Mouse (Mus musculus) lung, adult 2 months (tissue): ENCODE measurements around the gene Purb. TPM values are rescaled to one million over a fixed set of nuclear protein-coding genes. Genes with fewer than 3 reads are reported as not detected.

Experiments
- DNase-seq: peaks from one replicate; pipeline ENCODE4 v3.0.0; 2022
- H3K4me1 ChIP-seq: fragments of 200-500 bp; 2 replicates; pipeline ENCODE4 v1.6.1; 2011; ENCODE audit warnings: low read length; ENCODE audit not compliant: control insufficient read depth, insufficient read depth
- H3K4me3 ChIP-seq: fragments of 200-500 bp; replicated peaks from 2 replicates; pipeline ENCODE3; 2011; ENCODE audit warnings: low read depth, mild to moderate bottlenecking, control low read depth, low read length; ENCODE audit errors: extremely low read depth
- CTCF ChIP-seq: fragments of 200-500 bp; IDR thresholded peaks from 2 replicates; pipeline ENCODE4 v1.5.1; 2011; ENCODE audit warnings: mild to moderate bottlenecking, low read length, control low read depth; ENCODE audit not compliant: insufficient read depth
- POLR2A ChIP-seq: fragments of 200-500 bp; IDR thresholded peaks from 2 replicates; pipeline ENCODE4 v1.6.1; 2011; ENCODE audit warnings: low read depth, mild to moderate bottlenecking, control low read depth, low read length, borderline replicate concordance; ENCODE audit errors: extremely low read depth
- WGBS: fragments of 180-500 bp; shearing (Covaris S2); methylation state at CpG from one replicate; pipeline ENCODE4 v1.1.7; 2018; 5-methylcytosine and 5-hydroxymethylcytosine counted together
- polyA plus RNA-seq: library from polyadenylated mRNA; depleted of rRNA; stranded (reverse); fragments of >200 nt; gene quantifications from 2 replicates; pipeline ENCODE4 v1.2.3, GENCODE M21; 2012

Gene Purb
- polyA plus RNA-seq, 1 experiment: 11.0 TPM

DNA sequence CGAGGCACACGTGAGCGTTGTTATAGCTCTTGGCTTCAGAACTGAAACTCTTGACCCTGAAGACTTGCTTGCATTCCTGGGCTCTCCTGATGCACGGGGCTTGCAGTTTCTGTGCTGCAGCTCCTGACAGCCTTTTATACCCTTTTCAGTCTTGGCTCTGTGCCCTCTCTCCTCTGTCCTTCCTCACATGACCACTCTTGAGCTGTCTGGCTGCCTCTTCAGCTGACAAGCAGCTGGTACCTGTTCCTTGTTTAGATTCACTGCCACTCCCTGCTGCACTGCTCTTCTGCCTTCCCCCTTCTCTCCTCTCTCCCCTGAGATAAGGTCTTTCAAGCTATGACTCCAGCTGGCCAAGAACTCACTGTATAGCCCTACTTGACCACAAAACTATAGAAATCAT lies 28.2 kb downstream of the Purb start:
- H3K4me3 ChIP-seq: no peak overlapping the region
- H3K4me1 ChIP-seq: peaks cover 6% of the 10 kb centered on the region; the same call in 1 of the 2 replicates
- TF ChIP-seq POLR2A: no peak
- no peak for TF ChIP-seq CTCF
- DNase-seq: no peak
- 76% methylated on average over 4 of the region's 4 CpGs for WGBS

DNA sequence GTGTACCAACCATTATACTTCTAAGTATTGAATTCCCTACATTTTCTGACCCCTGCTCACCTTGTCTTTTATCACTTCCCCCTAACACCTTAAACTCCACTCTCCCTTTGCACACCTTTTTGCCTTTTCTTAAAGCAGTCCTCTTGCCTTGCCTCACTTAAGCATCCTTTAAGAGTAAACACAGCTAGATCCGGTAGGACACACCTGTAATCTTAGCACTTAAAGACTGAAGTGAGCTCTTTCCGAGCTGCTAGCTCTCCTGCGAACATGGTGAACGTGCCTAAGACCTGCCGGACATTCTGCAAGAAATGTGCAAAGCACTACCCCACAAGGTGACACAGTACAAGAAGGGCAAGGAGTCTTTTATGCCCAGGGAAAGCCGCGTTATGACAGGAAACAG lies 29.8 kb downstream of the Purb start:
- 67% methylated on average over 7 of the region's 7 CpGs for WGBS
- no peak for DNase-seq
- Histone ChIP-seq H3K4me1 (peaks cover 6% of the 10 kb centered on the region; the same call in 1 of the 2 replicates), H3K4me3 (no peak overlapping the region)
- TF ChIP-seq POLR2A: no peak
- no peak for TF ChIP-seq CTCF

DNA sequence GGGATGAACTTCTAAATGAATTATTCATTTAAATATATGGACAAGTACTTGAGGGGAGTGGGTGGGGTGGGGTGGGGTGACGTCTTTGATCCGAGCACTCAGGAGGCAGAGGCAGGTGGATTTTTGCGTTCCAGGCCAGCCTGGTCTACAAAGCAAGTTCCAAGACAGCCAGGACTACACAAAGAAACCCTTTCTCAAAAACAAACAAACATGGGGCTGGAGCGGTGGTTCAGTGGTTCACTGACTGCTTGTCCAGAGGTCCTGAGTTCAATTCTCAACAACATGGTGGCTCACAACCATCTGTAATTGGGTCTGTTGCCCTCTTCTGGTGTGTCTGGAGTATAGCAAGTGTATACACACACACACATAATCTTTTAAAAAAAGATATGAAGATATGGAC lies 30.3 kb downstream of the Purb start:
- Histone ChIP-seq H3K4me3 (no peak overlapping the region), H3K4me1 (peaks cover 6% of the 10 kb centered on the region; the same call in 1 of the 2 replicates)
- DNase-seq: no peak
- TF ChIP-seq POLR2A (no peak), CTCF (no peak)
- WGBS: 72% methylated on average over 4 of the region's 4 CpGs

DNA sequence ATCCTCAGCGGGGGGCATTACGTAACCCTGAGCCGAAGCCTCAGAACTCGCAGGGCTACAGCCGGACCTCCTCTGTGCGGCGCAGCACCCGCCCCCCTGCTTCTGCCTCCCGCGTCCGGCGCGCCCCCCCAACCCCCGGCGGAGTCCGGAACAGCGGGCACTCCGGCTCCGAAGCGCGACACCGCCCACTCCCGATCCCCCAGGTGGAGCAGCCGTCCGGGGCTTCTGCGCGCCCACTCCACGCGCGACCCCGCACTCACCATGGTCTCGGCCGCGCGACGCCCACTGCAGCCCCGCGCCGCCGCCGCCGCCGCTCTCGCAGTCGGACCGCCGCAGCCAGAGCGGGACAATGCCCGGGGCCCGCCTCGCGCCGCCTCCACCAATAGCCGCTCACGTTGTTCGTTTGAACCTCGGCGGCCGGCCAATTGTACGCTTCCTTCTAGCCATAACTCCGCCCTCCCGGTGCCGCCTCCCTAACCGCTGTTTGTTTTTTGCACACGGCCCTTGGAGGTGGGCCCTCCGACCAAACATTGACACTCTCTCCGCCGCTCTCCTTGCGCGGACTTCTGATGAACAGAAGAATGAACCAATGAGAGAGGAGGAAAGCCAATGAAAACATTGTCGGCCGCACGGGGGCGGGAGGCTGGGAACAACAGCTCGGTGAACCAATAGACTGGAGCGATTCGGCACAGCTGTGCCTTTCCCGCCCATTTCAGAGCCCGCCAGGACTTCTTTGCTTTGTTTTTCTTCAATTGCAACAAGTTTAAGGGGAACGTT lies 31.5 kb downstream of the Purb start, which contains the start of gene H2afv:
Gene H2afv, minus strand, starts transcription at position 367 of the 777 bp plus-strand sequence.
- TF ChIP-seq CTCF (no peak), POLR2A (peak; percentile 44; the same call in 1 of the 2 replicates)
- Histone ChIP-seq H3K4me3 (peak within 1 kb of the TSS; percentile 96), H3K4me1 (peaks cover 6% of the 10 kb centered on the region; the same call in 1 of the 2 replicates)
- DNase-seq: peak; percentile 99
- under 1% methylated on average over 79 of the region's 80 CpGs for WGBS

DNA sequence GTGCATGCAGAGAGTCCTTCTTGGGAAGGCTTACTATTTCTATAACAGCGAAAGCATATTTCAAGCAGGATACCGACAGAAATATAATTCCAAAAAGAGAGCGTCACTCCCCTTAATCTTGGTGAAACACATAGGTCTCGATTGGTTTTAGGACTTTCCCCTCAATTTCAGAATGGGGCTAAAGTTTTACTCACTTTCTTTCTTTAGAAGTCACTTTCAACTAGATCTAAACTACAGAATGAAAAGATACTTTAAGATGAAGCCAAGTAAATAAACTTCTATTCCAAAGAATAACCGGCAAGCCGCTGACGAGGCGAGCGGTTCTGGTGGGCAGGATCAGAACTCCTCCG lies 32.0 kb downstream of the Purb start:
- Histone ChIP-seq H3K4me3 (peak overlapping the region; percentile 96), H3K4me1 (peaks cover 6% of the 10 kb centered on the region; the same call in 1 of the 2 replicates)
- under 1% methylated on average over 10 of the region's 10 CpGs for WGBS
- no peak for DNase-seq
- TF ChIP-seq CTCF (no peak), POLR2A (no peak)

DNA sequence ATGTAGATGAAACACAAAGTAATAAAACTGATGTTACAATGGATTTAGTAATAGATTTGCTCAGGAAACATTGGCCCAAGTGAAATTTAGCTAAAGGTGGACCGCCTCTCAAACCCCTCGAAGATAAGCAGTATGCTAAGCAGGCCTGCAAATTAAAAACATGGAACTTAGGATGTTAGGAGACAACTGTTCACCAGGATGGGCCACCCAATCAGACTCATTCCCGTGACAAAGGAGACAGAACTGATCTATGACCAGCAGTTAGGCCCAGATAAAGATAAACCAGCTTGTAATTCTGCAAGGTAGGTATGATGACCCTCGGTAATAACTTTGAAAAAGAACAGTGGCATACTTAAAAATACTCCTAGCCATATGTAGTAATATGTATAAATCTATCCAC lies 32.6 kb downstream of the Purb start:
- no peak for DNase-seq
- no peak for TF ChIP-seq POLR2A
- H3K4me3 ChIP-seq: no peak overlapping the region
- peaks cover 6% of the 10 kb centered on the region; the same call in 1 of the 2 replicates for H3K4me1 ChIP-seq
- 38% methylated on average over 4 of the region's 4 CpGs for WGBS

DNA sequence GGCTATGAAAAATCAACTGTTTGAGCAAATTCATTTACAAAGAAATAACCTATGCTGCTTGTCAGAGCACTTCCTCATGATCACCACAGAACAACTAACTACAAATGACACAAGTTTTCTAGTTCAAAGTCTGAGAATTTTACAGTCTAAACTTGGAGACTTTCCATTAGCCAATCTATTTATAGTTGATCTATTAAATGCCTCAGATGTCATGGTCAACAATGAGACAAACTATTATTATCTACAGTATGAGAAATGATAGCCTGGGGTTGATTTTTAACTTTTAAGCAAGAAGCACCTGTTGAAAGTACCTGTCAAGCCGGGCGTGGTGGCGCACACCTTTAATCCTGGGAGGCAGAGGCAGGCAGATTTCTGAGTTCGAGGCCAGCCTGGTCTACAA lies 33.2 kb downstream of the Purb start:
- WGBS: 91% methylated on average over 4 of the region's 4 CpGs

DNA sequence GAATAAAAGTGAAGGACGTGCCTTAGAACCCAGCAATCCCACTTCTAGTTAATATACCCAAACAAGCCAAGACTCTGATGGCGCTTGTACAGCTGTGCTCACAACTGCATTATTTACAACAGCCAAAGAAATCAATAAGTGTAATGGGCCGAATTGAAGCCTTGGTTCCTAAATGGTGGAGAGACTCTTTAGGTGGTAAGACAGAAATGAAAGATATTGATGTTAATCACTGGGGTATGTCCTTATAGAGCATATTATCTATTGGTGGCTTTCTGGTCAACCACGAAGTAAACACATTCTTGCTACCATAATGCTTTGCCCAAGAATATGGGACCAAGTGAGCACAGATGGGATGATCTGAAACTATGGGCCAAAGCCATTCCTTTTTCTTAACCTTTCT lies 35.5 kb downstream of the Purb start:
- Histone ChIP-seq H3K4me3 (no peak overlapping the region), H3K4me1 (peaks cover 6% of the 10 kb centered on the region; the same call in 1 of the 2 replicates)
- no peak for DNase-seq
- WGBS: 97% methylated on average over 4 of the region's 4 CpGs
- TF ChIP-seq CTCF (no peak), POLR2A (no peak)

More for the DNA sequence above, 33.2 kb downstream of the Purb start:
- Histone ChIP-seq H3K4me1 (peaks cover 6% of the 10 kb centered on the region; the same call in 1 of the 2 replicates), H3K4me3 (no peak overlapping the region)
- no peak for DNase-seq
- TF ChIP-seq POLR2A: no peak
- no peak for TF ChIP-seq CTCF

DNA sequence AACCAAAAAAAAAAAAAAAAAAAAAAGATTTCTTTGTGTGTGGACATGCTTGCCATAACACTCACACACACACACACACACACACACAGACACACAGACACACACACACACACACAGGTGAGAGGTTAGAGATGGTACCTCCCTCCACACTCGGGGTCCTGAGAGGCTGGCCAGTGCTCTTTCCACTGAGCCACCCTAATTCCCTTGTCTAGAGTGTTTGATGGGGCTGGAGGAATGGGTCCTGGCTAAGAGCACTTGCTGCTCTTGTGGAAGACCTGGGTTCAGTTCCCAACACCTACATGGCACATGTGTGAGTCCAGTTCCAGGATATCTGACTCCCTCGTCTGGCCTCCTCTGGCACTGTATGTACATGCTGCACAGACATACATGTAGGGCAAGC lies 38.0 kb downstream of the Purb start:
- Histone ChIP-seq H3K4me1 (no peaks in the 10 kb centered on the region), H3K4me3 (no peak overlapping the region)
- no peak for DNase-seq
- TF ChIP-seq POLR2A (no peak), CTCF (no peak)
- WGBS: 86% methylated on average over 2 of the region's 2 CpGs

DNA sequence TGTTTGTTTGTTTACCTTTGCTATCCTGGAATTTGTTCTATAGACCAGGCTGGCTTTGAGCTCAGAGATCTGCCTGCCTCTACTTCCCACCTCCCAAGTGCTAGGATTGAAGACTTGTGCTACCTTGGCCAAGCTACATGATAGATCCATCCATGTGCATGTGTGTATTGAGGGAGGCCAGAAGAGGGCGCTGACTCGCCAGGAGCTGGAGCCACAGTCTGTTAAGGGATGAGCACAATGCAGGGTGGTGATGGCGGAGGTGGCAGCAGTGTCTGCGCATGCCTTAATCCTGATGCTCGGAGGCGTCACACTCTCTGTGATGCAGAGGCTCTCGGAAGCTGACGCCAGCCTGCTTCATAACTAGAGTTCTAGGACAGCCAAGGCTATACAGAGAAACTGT lies 39.3 kb downstream of the Purb start:
- WGBS: 74% methylated on average over 8 of the region's 8 CpGs
- TF ChIP-seq POLR2A (no peak), CTCF (peak; percentile 81)
- no peaks in the 10 kb centered on the region for H3K4me1 ChIP-seq
- DNase-seq: peak; percentile 44
- H3K4me3 ChIP-seq: no peak overlapping the region
